Mouse (Mus musculus): Measurements from ENCODE around the gene Marf1. TPM values are rescaled to one million over a fixed set of nuclear protein-coding genes. Genes with fewer than 3 reads are reported as not detected.

Marf1 gene
- polyA plus RNA-seq, 1 experiment from 2014 or later = 7.0 TPM

DNA sequence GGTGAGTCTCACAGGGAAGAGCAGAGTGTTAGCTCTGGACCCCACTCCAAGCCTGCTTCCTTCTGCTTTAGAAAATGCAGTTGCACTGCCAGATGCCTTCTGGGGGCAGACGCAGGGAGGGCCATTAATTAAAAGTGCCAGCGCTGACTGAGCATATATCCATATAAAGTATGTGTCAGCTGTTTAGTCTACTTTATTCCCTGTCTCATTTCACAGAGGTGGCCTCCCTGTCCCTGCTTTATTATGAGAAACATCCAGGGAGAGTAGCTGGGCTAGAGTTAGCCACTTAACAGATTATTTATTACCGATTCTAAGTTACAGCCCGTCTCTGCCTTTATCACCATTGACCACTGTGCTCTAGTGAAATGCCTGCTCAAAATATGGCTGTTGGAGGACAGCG lies 19.2 kb upstream of the Marf1 start:
- Histone ChIP-seq H3K27me3 (replicated peaks; ENCODE audit: control insufficient read depth, insufficient read depth, low read length) (no peaks in the 10 kb centered on the region), H3K36me3 (ENCODE audit: control insufficient read depth, insufficient read depth) (peaks cover 54% of the 10 kb centered on the region), H3K4me1 (replicated peaks; ENCODE audit: control insufficient read depth, insufficient read depth, low read length) (no peaks in the 10 kb centered on the region), H3K4me3 (ENCODE audit: low read depth, low read length) (no peak overlapping the region), H3K27ac (ENCODE audit: low read depth, low read length) (no peak overlapping the region), H3K9me3 (ENCODE audit: control insufficient read depth) (no peaks in the 10 kb centered on the region), H3K9ac (ENCODE audit: low read depth, low read length) (no peak overlapping the region), H3K4me2 (replicated peaks; ENCODE audit: low read depth) (no peak overlapping the region)
- TF ChIP-seq CTCF (IDR thresholded peaks at IDR 0.05; ENCODE audit: low read depth) = no peak
- no peak for ATAC-seq
- 80% methylated on average over 5 of the region's 5 CpGs for WGBS

DNA sequence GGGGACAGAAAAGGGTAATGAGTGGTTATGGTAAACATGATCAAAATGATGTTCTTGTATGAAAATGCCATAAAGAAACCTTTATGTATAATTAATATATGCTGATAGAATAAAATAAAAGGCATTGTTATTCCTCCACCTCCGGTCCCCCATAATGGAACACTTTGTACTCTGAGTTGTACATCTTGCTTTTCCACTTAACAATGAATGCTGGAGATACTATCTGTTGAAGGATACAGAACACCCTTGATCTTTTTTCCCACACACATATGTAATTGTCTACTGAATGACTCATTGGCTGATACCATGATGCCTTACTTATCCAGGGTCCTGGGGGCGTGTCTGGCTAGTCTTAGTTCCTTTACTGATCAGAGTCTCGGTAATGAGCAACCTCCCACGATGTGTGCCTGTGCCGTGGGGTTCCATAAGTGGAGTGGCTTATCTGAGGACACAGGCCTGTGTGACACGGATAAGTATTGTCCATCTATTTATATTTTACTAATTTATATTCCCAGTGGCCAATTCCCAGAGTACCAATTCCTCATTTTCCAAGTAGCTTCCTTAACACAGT lies 17.1 kb upstream of the Marf1 start:
- no peak for ATAC-seq
- no peaks in the 10 kb centered on the region for H3K27me3 ChIP-seq (replicated peaks; ENCODE audit: control insufficient read depth, insufficient read depth, low read length)
- H3K4me1 ChIP-seq (replicated peaks; ENCODE audit: control insufficient read depth, insufficient read depth, low read length) = no peaks in the 10 kb centered on the region
- H3K4me3 ChIP-seq (ENCODE audit: low read depth, low read length) = no peak overlapping the region
- H3K27ac ChIP-seq (ENCODE audit: low read depth, low read length) = no peak overlapping the region
- TF ChIP-seq CTCF (IDR thresholded peaks at IDR 0.05; ENCODE audit: low read depth) = no peak
- no peak overlapping the region for H3K9ac ChIP-seq (ENCODE audit: low read depth, low read length)
- H3K4me2 ChIP-seq (replicated peaks; ENCODE audit: low read depth) = no peak overlapping the region
- WGBS = 73% methylated on average over 6 of the region's 6 CpGs
- peaks cover 54% of the 10 kb centered on the region for H3K36me3 ChIP-seq (ENCODE audit: control insufficient read depth, insufficient read depth)
- no peaks in the 10 kb centered on the region for H3K9me3 ChIP-seq (ENCODE audit: control insufficient read depth)

DNA sequence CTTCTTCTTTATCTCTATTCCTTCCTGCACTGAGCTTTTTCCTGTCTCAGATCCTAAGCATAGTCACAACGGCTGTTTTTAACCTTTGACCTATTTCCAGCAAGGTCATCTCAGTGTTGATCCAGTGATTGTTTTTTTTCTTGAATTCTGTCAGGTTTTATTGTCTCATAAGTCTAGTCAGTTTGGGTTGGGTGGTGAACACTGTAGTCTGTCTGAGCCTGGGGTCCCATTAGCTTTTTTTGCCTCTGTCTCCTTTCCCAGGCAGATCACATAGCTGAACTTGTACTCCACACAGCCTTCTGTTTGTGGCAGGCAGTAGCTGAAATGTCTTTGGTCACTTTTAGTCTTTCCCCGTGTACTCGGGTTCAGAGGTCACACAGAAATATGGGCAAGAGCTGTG lies 14.9 kb upstream of the Marf1 start:
- no peak for TF ChIP-seq CTCF (IDR thresholded peaks at IDR 0.05; ENCODE audit: low read depth)
- 48% methylated on average over 3 of the region's 3 CpGs for WGBS
- Histone ChIP-seq H3K27ac (ENCODE audit: low read depth, low read length) (no peak overlapping the region), H3K36me3 (ENCODE audit: control insufficient read depth, insufficient read depth) (peaks cover 55% of the 10 kb centered on the region), H3K4me2 (replicated peaks; ENCODE audit: low read depth) (no peak overlapping the region), H3K9me3 (ENCODE audit: control insufficient read depth) (no peaks in the 10 kb centered on the region), H3K4me1 (replicated peaks; ENCODE audit: control insufficient read depth, insufficient read depth, low read length) (no peaks in the 10 kb centered on the region), H3K9ac (ENCODE audit: low read depth, low read length) (no peak overlapping the region), H3K27me3 (replicated peaks; ENCODE audit: control insufficient read depth, insufficient read depth, low read length) (no peaks in the 10 kb centered on the region), H3K4me3 (ENCODE audit: low read depth, low read length) (no peak overlapping the region)
- ATAC-seq = no peak

DNA sequence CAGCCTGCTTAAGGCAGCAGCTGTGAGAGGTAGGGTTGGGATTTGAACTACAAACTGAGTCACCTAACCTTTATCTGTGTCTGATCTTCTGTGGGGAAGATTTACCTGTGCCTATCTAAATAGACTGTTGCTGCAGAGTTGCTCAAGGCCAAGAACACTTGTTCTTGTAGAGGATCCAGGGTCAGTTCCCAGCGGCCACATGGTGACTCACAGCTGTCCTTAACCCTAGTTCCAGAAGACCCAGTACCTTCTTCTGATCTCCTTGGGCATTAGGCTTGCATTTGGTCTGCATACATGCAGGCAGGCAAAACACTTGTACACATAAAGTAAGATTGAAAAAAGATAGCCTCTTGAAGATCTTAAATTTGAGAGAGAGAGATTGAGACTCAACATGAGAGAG lies 6.6 kb upstream of the Marf1 start:
- H3K9ac ChIP-seq (ENCODE audit: low read depth, low read length) = no peak overlapping the region
- no peak for TF ChIP-seq CTCF (IDR thresholded peaks at IDR 0.05; ENCODE audit: low read depth)
- H3K4me3 ChIP-seq (ENCODE audit: low read depth, low read length) = no peak overlapping the region
- H3K4me1 ChIP-seq (replicated peaks; ENCODE audit: control insufficient read depth, insufficient read depth, low read length) = no peaks in the 10 kb centered on the region
- no peak overlapping the region for H3K4me2 ChIP-seq (replicated peaks; ENCODE audit: low read depth)
- WGBS = 91% methylated on average over 1 of the region's 1 CpGs
- ATAC-seq = no peak
- H3K9me3 ChIP-seq (ENCODE audit: control insufficient read depth) = no peaks in the 10 kb centered on the region
- H3K36me3 ChIP-seq (ENCODE audit: control insufficient read depth, insufficient read depth) = peaks cover 44% of the 10 kb centered on the region
- no peaks in the 10 kb centered on the region for H3K27me3 ChIP-seq (replicated peaks; ENCODE audit: control insufficient read depth, insufficient read depth, low read length)
- no peak overlapping the region for H3K27ac ChIP-seq (ENCODE audit: low read depth, low read length)

DNA sequence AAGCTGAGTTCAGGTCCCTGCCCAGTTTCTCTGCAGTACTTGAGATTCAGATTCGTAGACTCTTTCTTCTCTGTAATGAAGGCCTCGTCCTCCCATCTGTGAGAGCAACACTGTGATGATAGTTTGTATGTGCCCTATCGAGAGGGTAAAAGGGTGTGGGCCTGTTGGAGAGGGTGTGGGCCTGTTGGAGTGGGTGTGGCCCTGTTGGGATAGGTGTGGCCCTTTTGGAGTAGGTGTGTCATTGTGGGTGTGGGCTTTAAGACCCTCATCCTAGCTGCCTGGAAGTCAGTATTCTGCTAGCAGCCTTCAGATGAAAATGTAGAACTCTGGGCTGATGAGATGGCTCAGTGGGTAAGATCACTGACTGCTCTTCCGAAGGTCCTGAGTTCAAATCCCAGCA lies 3.3 kb upstream of the Marf1 start:
- H3K36me3 ChIP-seq (ENCODE audit: control insufficient read depth, insufficient read depth) = peaks cover 21% of the 10 kb centered on the region
- no peaks in the 10 kb centered on the region for H3K27me3 ChIP-seq (replicated peaks; ENCODE audit: control insufficient read depth, insufficient read depth, low read length)
- TF ChIP-seq CTCF (IDR thresholded peaks at IDR 0.05; ENCODE audit: low read depth) = no peak
- H3K27ac ChIP-seq (ENCODE audit: low read depth, low read length) = no peak overlapping the region
- WGBS = 84% methylated on average over 4 of the region's 4 CpGs
- no peaks in the 10 kb centered on the region for H3K4me1 ChIP-seq (replicated peaks; ENCODE audit: control insufficient read depth, insufficient read depth, low read length)
- no peak for ATAC-seq
- no peak overlapping the region for H3K4me2 ChIP-seq (replicated peaks; ENCODE audit: low read depth)
- no peaks in the 10 kb centered on the region for H3K9me3 ChIP-seq (ENCODE audit: control insufficient read depth)
- H3K4me3 ChIP-seq (ENCODE audit: low read depth, low read length) = no peak overlapping the region
- no peak overlapping the region for H3K9ac ChIP-seq (ENCODE audit: low read depth, low read length)

DNA sequence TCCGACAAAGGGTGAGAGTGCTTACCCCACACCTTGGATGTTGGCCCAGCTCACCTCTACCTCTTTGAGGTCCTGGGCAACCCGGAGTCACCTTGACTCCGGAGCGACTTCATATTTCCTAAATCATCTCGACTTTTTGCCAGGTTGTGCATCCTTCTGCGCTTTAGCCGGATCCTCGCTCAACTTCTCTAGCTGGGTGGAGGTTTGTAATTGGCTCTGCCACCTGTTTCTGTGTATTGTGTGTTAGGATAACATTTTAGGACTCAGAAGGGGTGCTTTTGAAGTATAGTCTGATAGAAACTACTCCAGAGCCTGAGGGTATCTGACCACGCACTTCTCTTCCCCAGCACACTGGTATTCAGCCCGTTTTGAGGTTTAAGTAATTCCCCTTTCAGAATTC lies 580 bp upstream of the Marf1 start:
- no peak for TF ChIP-seq CTCF (IDR thresholded peaks at IDR 0.05; ENCODE audit: low read depth)
- no peaks in the 10 kb centered on the region for H3K27me3 ChIP-seq (replicated peaks; ENCODE audit: control insufficient read depth, insufficient read depth, low read length)
- H3K4me3 ChIP-seq (ENCODE audit: low read depth, low read length) = peak overlapping the region; percentile 66
- H3K36me3 ChIP-seq (ENCODE audit: control insufficient read depth, insufficient read depth) = no peaks in the 10 kb centered on the region; the same call in 1 of the 2 replicates
- ATAC-seq = no peak
- H3K9me3 ChIP-seq (ENCODE audit: control insufficient read depth) = no peaks in the 10 kb centered on the region
- H3K4me2 ChIP-seq (replicated peaks; ENCODE audit: low read depth) = peak overlapping the region; percentile 95
- H3K4me1 ChIP-seq (replicated peaks; ENCODE audit: control insufficient read depth, insufficient read depth, low read length) = no peaks in the 10 kb centered on the region
- 0 out of 2 replicates have a peak overlapping the region, but pooled peaks have one; percentile 50 for H3K27ac ChIP-seq (ENCODE audit: low read depth, low read length)
- H3K9ac ChIP-seq (ENCODE audit: low read depth, low read length) = peak overlapping the region; percentile 68
- WGBS = 5% methylated on average over 10 of the region's 10 CpGs

DNA sequence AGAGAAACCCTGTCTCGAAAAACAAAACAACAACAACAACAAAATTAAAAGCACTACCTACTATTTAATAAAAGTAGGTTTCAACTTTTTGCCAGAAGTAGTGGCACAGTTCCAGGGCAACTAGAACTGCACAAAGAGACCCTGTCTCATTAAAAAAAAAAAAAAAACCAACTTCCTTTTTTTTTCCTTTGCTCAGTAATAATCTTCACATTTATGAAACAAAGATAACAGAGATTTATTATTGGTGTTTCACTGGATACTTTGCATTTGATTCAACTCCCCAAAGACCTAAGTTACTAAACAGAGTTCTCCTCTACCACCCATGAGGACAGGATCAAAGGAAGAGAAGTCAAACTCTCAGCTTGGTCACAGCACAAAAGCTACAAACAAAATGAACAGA lies 2.2 kb downstream of the Marf1 start:
- Histone ChIP-seq H3K27ac (ENCODE audit: low read depth, low read length) (no peak overlapping the region), H3K9ac (ENCODE audit: low read depth, low read length) (no peak overlapping the region), H3K4me2 (replicated peaks; ENCODE audit: low read depth) (no peak overlapping the region), H3K4me3 (ENCODE audit: low read depth, low read length) (no peak overlapping the region), H3K9me3 (ENCODE audit: control insufficient read depth) (no peaks in the 10 kb centered on the region), H3K36me3 (ENCODE audit: control insufficient read depth, insufficient read depth) (no peaks in the 10 kb centered on the region), H3K4me1 (replicated peaks; ENCODE audit: control insufficient read depth, insufficient read depth, low read length) (no peaks in the 10 kb centered on the region), H3K27me3 (replicated peaks; ENCODE audit: control insufficient read depth, insufficient read depth, low read length) (no peaks in the 10 kb centered on the region)
- 85% methylated on average over 1 of the region's 1 CpGs for WGBS
- no peak for TF ChIP-seq CTCF (IDR thresholded peaks at IDR 0.05; ENCODE audit: low read depth)
- no peak for ATAC-seq
